Mouse (Mus musculus): ENCODE results near the gene Skida1. TPM values are rescaled to one million over a fixed set of nuclear protein-coding genes. Genes with fewer than 3 reads are reported as not detected.

Skida1 gene
- polyA plus RNA-seq, 1 experiment, result 4.8 TPM

- DNase-seq, result no peak
- TF ChIP-seq POLR2A (IDR thresholded peaks at IDR 0.05; ENCODE audit: borderline replicate concordance, insufficient read depth, low read length), result no peak
- no peak for TF ChIP-seq CTCF (IDR thresholded peaks at IDR 0.05; ENCODE audit: borderline replicate concordance, insufficient read depth, low read depth, low read length)
- WGBS, result 58% methylated on average over 2 of the region's 2 CpGs
- Histone ChIP-seq H3K27me3 (ENCODE audit: control insufficient read depth, insufficient read depth, low read length) (no peaks in the 10 kb centered on the region), H3K27ac (ENCODE audit: insufficient read depth, low read length) (no peak overlapping the region), H3K4me3 (replicated peaks; ENCODE audit: insufficient read depth, low read depth, low read length) (no peak overlapping the region), H3K4me1 (ENCODE audit: control insufficient read depth, insufficient read depth, low read length) (peaks cover 2% of the 10 kb centered on the region; the same call in 1 of the 2 replicates)
Measured at GRCm38 (mm10) chr2:18050018-18050417, 1.2 kb upstream of the Skida1 start.

- 47% methylated on average over 11 of the region's 11 CpGs for WGBS
- Histone ChIP-seq H3K27ac (ENCODE audit: insufficient read depth, low read length) (no peak overlapping the region), H3K27me3 (ENCODE audit: control insufficient read depth, insufficient read depth, low read length) (no peaks in the 10 kb centered on the region), H3K4me3 (replicated peaks; ENCODE audit: insufficient read depth, low read depth, low read length) (no peak overlapping the region), H3K4me1 (ENCODE audit: control insufficient read depth, insufficient read depth, low read length) (peaks cover 2% of the 10 kb centered on the region; the same call in 1 of the 2 replicates)
- no peak for TF ChIP-seq POLR2A (IDR thresholded peaks at IDR 0.05; ENCODE audit: borderline replicate concordance, insufficient read depth, low read length)
- no peak for TF ChIP-seq CTCF (IDR thresholded peaks at IDR 0.05; ENCODE audit: borderline replicate concordance, insufficient read depth, low read depth, low read length)
- DNase-seq, result no peak
Measured at GRCm38 (mm10) chr2:18049279-18049821, 499 bp upstream of the Skida1 start.

- H3K4me1 ChIP-seq (ENCODE audit: control insufficient read depth, insufficient read depth, low read length), result peaks cover 2% of the 10 kb centered on the region; the same call in 1 of the 2 replicates
- DNase-seq, result peak; percentile 84 to 86
- no peaks in the 10 kb centered on the region for H3K27me3 ChIP-seq (ENCODE audit: control insufficient read depth, insufficient read depth, low read length)
- H3K27ac ChIP-seq (ENCODE audit: insufficient read depth, low read length), result peak overlapping the region; percentile 60
- no peak for TF ChIP-seq CTCF (IDR thresholded peaks at IDR 0.05; ENCODE audit: borderline replicate concordance, insufficient read depth, low read depth, low read length)
- TF ChIP-seq POLR2A (IDR thresholded peaks at IDR 0.05; ENCODE audit: borderline replicate concordance, insufficient read depth, low read length), result peak; percentile 42; the same call in 1 of the 2 replicates
- WGBS, result under 1% methylated on average over 70 of the region's 70 CpGs
- H3K4me3 ChIP-seq (replicated peaks; ENCODE audit: insufficient read depth, low read depth, low read length), result peak overlapping the region; percentile 88
Measured at GRCm38 (mm10) chr2:18047646-18048452, 1.0 kb downstream of the Skida1 start.

- Histone ChIP-seq H3K4me1 (ENCODE audit: control insufficient read depth, insufficient read depth, low read length) (peaks cover 2% of the 10 kb centered on the region; the same call in 1 of the 2 replicates), H3K27me3 (ENCODE audit: control insufficient read depth, insufficient read depth, low read length) (no peaks in the 10 kb centered on the region), H3K27ac (ENCODE audit: insufficient read depth, low read length) (peak overlapping the region; percentile 60), H3K4me3 (replicated peaks; ENCODE audit: insufficient read depth, low read depth, low read length) (peak overlapping the region; percentile 88)
- peak; percentile 74 to 76 for DNase-seq
- WGBS, result under 1% methylated on average over 58 of the region's 64 CpGs
- no peak for TF ChIP-seq CTCF (IDR thresholded peaks at IDR 0.05; ENCODE audit: borderline replicate concordance, insufficient read depth, low read depth, low read length)
- TF ChIP-seq POLR2A (IDR thresholded peaks at IDR 0.05; ENCODE audit: borderline replicate concordance, insufficient read depth, low read length), result 0 out of 2 replicates have a peak, but pooled peaks have one; percentile 12
Measured at GRCm38 (mm10) chr2:18046758-18047645, 1.8 kb downstream of the Skida1 start.

GRCm38 (mm10) chr2:18046186-18046585, 2.7 kb downstream of the Skida1 start:
- H3K27ac ChIP-seq (ENCODE audit: insufficient read depth, low read length), result no peak overlapping the region; the same call in 1 of the 2 replicates
- peaks cover 2% of the 10 kb centered on the region; the same call in 1 of the 2 replicates for H3K4me1 ChIP-seq (ENCODE audit: control insufficient read depth, insufficient read depth, low read length)
- no peaks in the 10 kb centered on the region for H3K27me3 ChIP-seq (ENCODE audit: control insufficient read depth, insufficient read depth, low read length)
- TF ChIP-seq POLR2A (IDR thresholded peaks at IDR 0.05; ENCODE audit: borderline replicate concordance, insufficient read depth, low read length) (no peak), CTCF (IDR thresholded peaks at IDR 0.05; ENCODE audit: borderline replicate concordance, insufficient read depth, low read depth, low read length) (no peak)
- no peak for DNase-seq
- 17% methylated on average over 4 of the region's 4 CpGs for WGBS
- H3K4me3 ChIP-seq (replicated peaks; ENCODE audit: insufficient read depth, low read depth, low read length), result peak overlapping the region; percentile 88

- peak overlapping the region; percentile 27 for H3K4me3 ChIP-seq (replicated peaks; ENCODE audit: insufficient read depth, low read depth, low read length)
- H3K4me1 ChIP-seq (ENCODE audit: control insufficient read depth, insufficient read depth, low read length), result peaks cover 3% of the 10 kb centered on the region
- no peak for TF ChIP-seq CTCF (IDR thresholded peaks at IDR 0.05; ENCODE audit: borderline replicate concordance, insufficient read depth, low read depth, low read length)
- no peak for TF ChIP-seq POLR2A (IDR thresholded peaks at IDR 0.05; ENCODE audit: borderline replicate concordance, insufficient read depth, low read length)
- H3K27ac ChIP-seq (ENCODE audit: insufficient read depth, low read length), result no peak overlapping the region
- 49% methylated on average over 6 of the region's 6 CpGs for WGBS
- DNase-seq, result no peak
- H3K27me3 ChIP-seq (ENCODE audit: control insufficient read depth, insufficient read depth, low read length), result no peaks in the 10 kb centered on the region
Measured at GRCm38 (mm10) chr2:18045781-18046181, 3.1 kb downstream of the Skida1 start.

GRCm38 (mm10) chr2:18045143-18045780, 3.6 kb downstream of the Skida1 start:
- Histone ChIP-seq H3K4me3 (replicated peaks; ENCODE audit: insufficient read depth, low read depth, low read length) (peak overlapping the region; percentile 27), H3K4me1 (ENCODE audit: control insufficient read depth, insufficient read depth, low read length) (peaks cover 5% of the 10 kb centered on the region), H3K27ac (ENCODE audit: insufficient read depth, low read length) (no peak overlapping the region), H3K27me3 (ENCODE audit: control insufficient read depth, insufficient read depth, low read length) (no peaks in the 10 kb centered on the region)
- TF ChIP-seq POLR2A (IDR thresholded peaks at IDR 0.05; ENCODE audit: borderline replicate concordance, insufficient read depth, low read length) (no peak), CTCF (IDR thresholded peaks at IDR 0.05; ENCODE audit: borderline replicate concordance, insufficient read depth, low read depth, low read length) (no peak)
- no peak for DNase-seq
- 39% methylated on average over 7 of the region's 7 CpGs for WGBS
